Mouse (Mus musculus) embryonic facial prominence, embryonic 15.5 days (tissue): Measurements from ENCODE around the gene Gpr3. TPM values are rescaled to one million over a fixed set of nuclear protein-coding genes. Genes with fewer than 3 reads are reported as not detected.
A peak's percentile ranks its signal among the peaks of the same experiment; 100 is the strongest.

Source experiments
- ATAC-seq: fragments of 200-750 bp; cut with Nextera tagmentation; 2 replicates; pipeline ENCODE4 v1.8.0; 2017; ENCODE audit warnings: low read depth, moderate TSS enrichment; ENCODE audit not compliant: insufficient number of reproducible peaks, low FRiP score, low TSS enrichment
- H3K27ac ChIP-seq: fragments of 300-500 bp; sonication (generic); replicated peaks from 2 replicates; pipeline ENCODE4 v1.5.1; 2015; ENCODE audit warnings: mild to moderate bottlenecking, inconsistent platforms
- H3K27me3 ChIP-seq: fragments of 300-500 bp; sonication (generic); 2 replicates; pipeline ENCODE4 v1.6.1; 2015; ENCODE audit warnings: inconsistent platforms
- H3K36me3 ChIP-seq: fragments of 300-500 bp; sonication (generic); 2 replicates; pipeline ENCODE4 v1.6.1; 2015; ENCODE audit warnings: mild to moderate bottlenecking, inconsistent platforms
- H3K4me1 ChIP-seq: fragments of 300-500 bp; sonication (generic); 2 replicates; pipeline ENCODE4 v1.6.1; 2015; ENCODE audit warnings: inconsistent platforms
- H3K4me2 ChIP-seq: fragments of 300-500 bp; sonication (generic); replicated peaks from 2 replicates; pipeline ENCODE4 v1.6.1; 2015; ENCODE audit warnings: mild to moderate bottlenecking, inconsistent platforms
- H3K4me3 ChIP-seq: fragments of 300-500 bp; sonication (generic); replicated peaks from 2 replicates; pipeline ENCODE4 v1.5.1; 2015; ENCODE audit warnings: mild to moderate bottlenecking, inconsistent platforms
- H3K9ac ChIP-seq: fragments of 300-500 bp; sonication (generic); 2 replicates; pipeline ENCODE4 v1.6.1; 2015; ENCODE audit warnings: inconsistent platforms
- H3K9me3 ChIP-seq: fragments of 300-500 bp; sonication (generic); replicated peaks from 2 replicates; pipeline ENCODE4 v1.6.1; 2016; ENCODE audit warnings: inconsistent platforms
- WGBS: fragments of 180-500 bp; shearing (Covaris S2); methylation state at CpG from one replicate; pipeline ENCODE4 v1.1.7; 2015; 5-methylcytosine and 5-hydroxymethylcytosine counted together
- polyA plus RNA-seq: library from polyadenylated mRNA; unstranded; fragments of >200 nt; fragmentation: Nextera tagmentation; extraction: Ambion mirVana; gene quantifications from 2 replicates; pipeline ENCODE4 v1.2.1, GENCODE M21; 2015

Gpr3 gene
- polyA plus RNA-seq, 1 experiment from 2014 or later: 0.24 TPM

- ATAC-seq: no peak
- H3K4me2 ChIP-seq: no peak overlapping the region
- no peaks in the 10 kb centered on the region for H3K9me3 ChIP-seq
- H3K36me3 ChIP-seq: no peaks in the 10 kb centered on the region
- H3K27ac ChIP-seq: no peak overlapping the region
- no peak overlapping the region for H3K9ac ChIP-seq
- H3K27me3 ChIP-seq: no peaks in the 10 kb centered on the region; the same call in 1 of the 2 replicates
- 0 out of 2 replicates have a peak, but pooled peaks cover 5% of the 10 kb centered on the region for H3K4me1 ChIP-seq
- WGBS: 39% methylated on average over 10 of the region's 10 CpGs
- H3K4me3 ChIP-seq: no peak overlapping the region
Observed at GRCm38 (mm10) chr4:133233285-133233976, 21.1 kb upstream of the Gpr3 start.

- no peaks in the 10 kb centered on the region for H3K9me3 ChIP-seq
- H3K4me1 ChIP-seq: peaks cover 18% of the 10 kb centered on the region
- no peaks in the 10 kb centered on the region for H3K36me3 ChIP-seq
- H3K27ac ChIP-seq: peak overlapping the region; percentile 49; the same call in 1 of the 2 replicates
- no peaks in the 10 kb centered on the region; the same call in 1 of the 2 replicates for H3K27me3 ChIP-seq
- H3K9ac ChIP-seq: no peak overlapping the region
- H3K4me3 ChIP-seq: no peak overlapping the region
- ATAC-seq: no peak
- H3K4me2 ChIP-seq: no peak overlapping the region
- 41% methylated on average over 8 of the region's 8 CpGs for WGBS
Observed at GRCm38 (mm10) chr4:133229582-133229981, 17.2 kb upstream of the Gpr3 start.

- ATAC-seq: no peak
- WGBS: 43% methylated on average over 8 of the region's 8 CpGs
- H3K27me3 ChIP-seq: no peaks in the 10 kb centered on the region
- H3K4me3 ChIP-seq: no peak overlapping the region
- no peak overlapping the region for H3K9ac ChIP-seq
- H3K9me3 ChIP-seq: no peaks in the 10 kb centered on the region
- H3K36me3 ChIP-seq: no peaks in the 10 kb centered on the region
- H3K4me2 ChIP-seq: no peak overlapping the region
- no peak overlapping the region for H3K27ac ChIP-seq
- peaks cover 32% of the 10 kb centered on the region for H3K4me1 ChIP-seq
Observed at GRCm38 (mm10) chr4:133227636-133228035, 15.3 kb upstream of the Gpr3 start.

- peak overlapping the region; percentile 63 for H3K27ac ChIP-seq
- H3K4me2 ChIP-seq: no peak overlapping the region
- H3K9me3 ChIP-seq: no peaks in the 10 kb centered on the region
- 48% methylated on average over 10 of the region's 10 CpGs for WGBS
- H3K27me3 ChIP-seq: peaks cover 9% of the 10 kb centered on the region
- H3K36me3 ChIP-seq: no peaks in the 10 kb centered on the region
- ATAC-seq: no peak
- peaks cover 36% of the 10 kb centered on the region for H3K4me1 ChIP-seq
- H3K9ac ChIP-seq: no peak overlapping the region
- H3K4me3 ChIP-seq: no peak overlapping the region
Observed at GRCm38 (mm10) chr4:133226073-133226472, 13.7 kb upstream of the Gpr3 start.

- no peaks in the 10 kb centered on the region for H3K9me3 ChIP-seq
- 36% methylated on average over 5 of the region's 5 CpGs for WGBS
- peak overlapping the region; percentile 52 for H3K27ac ChIP-seq
- peaks cover 39% of the 10 kb centered on the region for H3K4me1 ChIP-seq
- no peak overlapping the region for H3K9ac ChIP-seq
- ATAC-seq: no peak
- H3K4me2 ChIP-seq: no peak overlapping the region
- H3K4me3 ChIP-seq: no peak overlapping the region
- H3K27me3 ChIP-seq: peaks cover 15% of the 10 kb centered on the region
- no peaks in the 10 kb centered on the region for H3K36me3 ChIP-seq
Observed at GRCm38 (mm10) chr4:133223875-133224274, 11.5 kb upstream of the Gpr3 start.

- ATAC-seq: no peak
- WGBS: 85% methylated on average over 8 of the region's 8 CpGs
- H3K27ac ChIP-seq: no peak overlapping the region
- no peaks in the 10 kb centered on the region for H3K36me3 ChIP-seq
- no peak overlapping the region for H3K4me3 ChIP-seq
- H3K4me1 ChIP-seq: peaks cover 45% of the 10 kb centered on the region
- no peaks in the 10 kb centered on the region for H3K9me3 ChIP-seq
- H3K4me2 ChIP-seq: no peak overlapping the region
- no peak overlapping the region for H3K9ac ChIP-seq
- peaks cover 15% of the 10 kb centered on the region for H3K27me3 ChIP-seq
Observed at GRCm38 (mm10) chr4:133221701-133222100, 9.4 kb upstream of the Gpr3 start.

- Histone ChIP-seq H3K27ac (no peak overlapping the region), H3K9ac (peak overlapping the region; percentile 33; the same call in 1 of the 2 replicates), H3K36me3 (no peaks in the 10 kb centered on the region), H3K4me1 (peaks cover 37% of the 10 kb centered on the region), H3K27me3 (peaks cover 15% of the 10 kb centered on the region), H3K4me2 (peak overlapping the region; percentile 67), H3K9me3 (no peaks in the 10 kb centered on the region), H3K4me3 (peak overlapping the region; percentile 40)
- 3% methylated on average over 25 of the region's 25 CpGs for WGBS
- ATAC-seq: 0 out of 2 replicates have a peak, but pooled peaks have one; percentile 21
Observed at GRCm38 (mm10) chr4:133220656-133221055, 8.3 kb upstream of the Gpr3 start.

GRCm38 (mm10) chr4:133218745-133219144 is 6.4 kb upstream of the Gpr3 start:
- no peaks in the 10 kb centered on the region for H3K36me3 ChIP-seq
- no peak overlapping the region for H3K4me3 ChIP-seq
- ATAC-seq: no peak
- H3K27ac ChIP-seq: no peak overlapping the region
- H3K9me3 ChIP-seq: no peaks in the 10 kb centered on the region
- H3K4me2 ChIP-seq: no peak overlapping the region
- H3K27me3 ChIP-seq: peaks cover 23% of the 10 kb centered on the region
- no peak overlapping the region for H3K9ac ChIP-seq
- peaks cover 24% of the 10 kb centered on the region for H3K4me1 ChIP-seq
- WGBS: 78% methylated on average over 3 of the region's 3 CpGs

GRCm38 (mm10) chr4:133217641-133218040 is 5.3 kb upstream of the Gpr3 start:
- whole genome bisulfite sequencing: 3% methylated on average over 5 of the region's 5 CpGs
- peaks cover 29% of the 10 kb centered on the region for H3K4me1 ChIP-seq
- H3K36me3 ChIP-seq: no peaks in the 10 kb centered on the region
- no peak overlapping the region for H3K4me3 ChIP-seq
- H3K9me3 ChIP-seq: no peaks in the 10 kb centered on the region
- H3K27ac ChIP-seq: no peak overlapping the region
- ATAC-seq: no peak
- H3K9ac ChIP-seq: no peak overlapping the region
- peaks cover 32% of the 10 kb centered on the region for H3K27me3 ChIP-seq
- H3K4me2 ChIP-seq: no peak overlapping the region

GRCm38 (mm10) chr4:133213661-133214060 is 1.3 kb upstream of the Gpr3 start:
- Histone ChIP-seq H3K4me1 (peaks cover 32% of the 10 kb centered on the region), H3K9me3 (no peaks in the 10 kb centered on the region), H3K4me2 (peak overlapping the region; percentile 99), H3K4me3 (no peak overlapping the region), H3K36me3 (no peaks in the 10 kb centered on the region), H3K27me3 (peaks cover 35% of the 10 kb centered on the region), H3K9ac (no peak overlapping the region), H3K27ac (no peak overlapping the region)
- 16% methylated on average over 10 of the region's 10 CpGs for WGBS
- ATAC-seq: no peak

GRCm38 (mm10) chr4:133213268-133213590 is 893 bp upstream of the Gpr3 start:
- H3K4me1 ChIP-seq: peaks cover 32% of the 10 kb centered on the region
- 2% methylated on average over 9 of the region's 9 CpGs for WGBS
- H3K4me2 ChIP-seq: peak overlapping the region; percentile 99
- H3K27me3 ChIP-seq: peaks cover 35% of the 10 kb centered on the region
- H3K27ac ChIP-seq: no peak overlapping the region
- H3K4me3 ChIP-seq: peak overlapping the region; percentile 61; the same call in 1 of the 2 replicates
- no peaks in the 10 kb centered on the region for H3K9me3 ChIP-seq
- no peaks in the 10 kb centered on the region for H3K36me3 ChIP-seq
- no peak for ATAC-seq
- H3K9ac ChIP-seq: no peak overlapping the region
